Mouse (Mus musculus) MEL (cell line): ENCODE measurements around the gene Rdh16. TPM values are rescaled to one million over a fixed set of nuclear protein-coding genes. Genes with fewer than 3 reads are reported as not detected.

Experiments used
- DNase-seq: peaks from one replicate; pipeline ENCODE4 v3.0.0; 2011; ENCODE audit warnings: low read depth, low spot score
- H3K27ac ChIP-seq: 2 replicates; pipeline ENCODE4 v1.5.1; 2012; ENCODE audit warnings: low read depth, mild to moderate bottlenecking, control low read depth, low read length, moderate library complexity; ENCODE audit not compliant: control insufficient read depth
- H3K27me3 ChIP-seq, 2 experiments: fragments of 150-350 bp in 1 of 2; sonication (generic) in 1 of 2; 2 replicates each; pipeline ENCODE4 v1.6.1; 2012; ENCODE audit warnings: low read length in 2 of 2, mild to moderate bottlenecking in 2 of 2, improper control_type of control experiment in 1 of 2, moderate library complexity in 1 of 2; ENCODE audit not compliant: insufficient read depth in 2 of 2, control insufficient read depth in 1 of 2
- H3K36me3 ChIP-seq, 2 experiments: 2 replicates each; pipeline ENCODE4 v1.6.1; 2012 to 2014; ENCODE audit warnings: low read length in 2 of 2, improper control_type of control experiment in 1 of 2, inconsistent platforms in 1 of 2, mild to moderate bottlenecking in 1 of 2; ENCODE audit not compliant: insufficient read depth in 2 of 2, control insufficient read depth in 1 of 2
- H3K4me1 ChIP-seq, 2 experiments: fragments of 150-350 bp in 1 of 2; sonication (generic) in 1 of 2; 2 replicates each; pipeline ENCODE4 v1.6.1; 2012; ENCODE audit warnings: low read length in 2 of 2, improper control_type of control experiment in 1 of 2, mild to moderate bottlenecking in 1 of 2; ENCODE audit not compliant: insufficient read depth in 2 of 2, control insufficient read depth in 1 of 2
- H3K4me3 ChIP-seq, 2 experiments: fragments of 150-350 bp in 1 of 2; sonication (generic) in 1 of 2; 2 replicates each; pipeline ENCODE4 v1.5.1; 2012; ENCODE audit warnings: low read depth in 2 of 2, low read length in 2 of 2, mild to moderate bottlenecking in 2 of 2, moderate library complexity in 2 of 2, control low read depth in 1 of 2, improper control_type of control experiment in 1 of 2; ENCODE audit not compliant: control insufficient read depth in 1 of 2, insufficient read depth in 1 of 2
- H3K79me2 ChIP-seq: 2 replicates; pipeline ENCODE4 v1.6.1; 2012; ENCODE audit warnings: mild to moderate bottlenecking, low read length, moderate library complexity; ENCODE audit not compliant: control insufficient read depth, poor library complexity, insufficient read depth
- H3K9ac ChIP-seq: 2 replicates; pipeline ENCODE4 v1.6.1; 2012; ENCODE audit warnings: low read depth, mild to moderate bottlenecking, control low read depth, low read length, moderate library complexity; ENCODE audit not compliant: control insufficient read depth, poor library complexity, severe bottlenecking
- H3K9me3 ChIP-seq: fragments of 150-350 bp; sonication (generic); replicated peaks from 2 replicates; pipeline ENCODE4 v1.6.1; 2012; ENCODE audit warnings: mild to moderate bottlenecking, low read length, improper control_type of control experiment, moderate library complexity; ENCODE audit not compliant: insufficient read depth
- BHLHE40 ChIP-seq: IDR thresholded peaks from 2 replicates; pipeline ENCODE4 v1.6.1; 2012; ENCODE audit warnings: low read depth, mild to moderate bottlenecking, inconsistent platforms, low read length, improper control_type of control experiment, borderline replicate concordance
- CHD1 ChIP-seq: IDR thresholded peaks from 2 replicates; pipeline ENCODE4 v1.6.1; 2012; ENCODE audit warnings: low read depth, mild to moderate bottlenecking, inconsistent platforms, low read length, improper control_type of control experiment
- CHD2 ChIP-seq: IDR thresholded peaks from 2 replicates; pipeline ENCODE4 v1.6.1; 2011; ENCODE audit warnings: low read length, improper control_type of control experiment
- CTCF ChIP-seq, 3 experiments: IDR thresholded peaks in 2 of 3; conservative IDR thresholded peaks in 1 of 3; 2 replicates each; pipeline ENCODE4 v1.5.1; 2011 to 2012; ENCODE audit warnings: low read length in 3 of 3, low read depth in 2 of 3, mild to moderate bottlenecking in 2 of 3, improper control_type of control experiment in 1 of 3, inconsistent platforms in 1 of 3, mixed read lengths in 1 of 3, moderate library complexity in 1 of 3; ENCODE audit not compliant: control insufficient read depth in 1 of 3, insufficient read depth in 1 of 3, poor library complexity in 1 of 3, severe bottlenecking in 1 of 3
- ELF1 ChIP-seq: IDR thresholded peaks from 2 replicates; pipeline ENCODE4 v1.6.1; 2014; ENCODE audit warnings: low read depth, mild to moderate bottlenecking, inconsistent platforms, low read length, improper control_type of control experiment, moderate library complexity
- EP300 ChIP-seq, 2 experiments: IDR thresholded peaks; 2 replicates each; pipeline ENCODE4 v1.6.1; 2011; ENCODE audit warnings: improper control_type of control experiment in 2 of 2, low read length in 2 of 2, low read depth in 1 of 2, mild to moderate bottlenecking in 1 of 2
- GABPA ChIP-seq: IDR thresholded peaks from 2 replicates; pipeline ENCODE4 v1.6.1; 2012; ENCODE audit warnings: low read depth, mild to moderate bottlenecking, inconsistent platforms, low read length, improper control_type of control experiment, moderate library complexity
- GATA1 ChIP-seq: IDR thresholded peaks from 2 replicates; pipeline ENCODE4 v1.6.1; 2011; ENCODE audit warnings: low read depth, low read length, improper control_type of control experiment
- JUND ChIP-seq: IDR thresholded peaks from 2 replicates; pipeline ENCODE4 v1.6.1; 2011; ENCODE audit warnings: low read depth, mild to moderate bottlenecking, improper control_type of control experiment, low read length
- KAT2A ChIP-seq: conservative IDR thresholded peaks from 2 replicates; pipeline ENCODE4 v1.6.1; 2012; ENCODE audit warnings: low read depth, low read length, improper control_type of control experiment, inconsistent platforms
- MAFK ChIP-seq: IDR thresholded peaks from 2 replicates; pipeline ENCODE4 v1.6.1; 2011; ENCODE audit warnings: low read depth, mild to moderate bottlenecking, low read length, improper control_type of control experiment, borderline replicate concordance
- MAZ ChIP-seq: IDR thresholded peaks from 2 replicates; pipeline ENCODE4 v1.6.1; 2012; ENCODE audit warnings: low read depth, mild to moderate bottlenecking, inconsistent platforms, low read length, improper control_type of control experiment
- MXI1 ChIP-seq: IDR thresholded peaks from 2 replicates; pipeline ENCODE4 v1.6.1; 2011; ENCODE audit warnings: mild to moderate bottlenecking, low read depth, low read length, improper control_type of control experiment
- MYB ChIP-seq: IDR thresholded peaks from 2 replicates; pipeline ENCODE4 v1.6.1; 2011; ENCODE audit warnings: mild to moderate bottlenecking, low read depth, low read length, improper control_type of control experiment
- MYC ChIP-seq: IDR thresholded peaks from 2 replicates; pipeline ENCODE4 v1.6.1; 2011; ENCODE audit warnings: low read depth, mild to moderate bottlenecking, low read length, improper control_type of control experiment, moderate library complexity
- NELFE ChIP-seq: IDR thresholded peaks from 2 replicates; pipeline ENCODE4 v1.6.1; 2011; ENCODE audit warnings: low read depth, low read length, improper control_type of control experiment
- NRF1 ChIP-seq: IDR thresholded peaks from 2 replicates; pipeline ENCODE4 v1.6.1; 2014; ENCODE audit warnings: low read depth, mild to moderate bottlenecking, inconsistent platforms, low read length, improper control_type of control experiment, moderate library complexity; ENCODE audit not compliant: poor library complexity, insufficient read depth, severe bottlenecking
- POLR2A ChIP-seq, 2 experiments: IDR thresholded peaks; 2 replicates each; pipeline ENCODE4 v1.6.1; 2011 to 2012; ENCODE audit warnings: low read length in 2 of 2, mild to moderate bottlenecking in 2 of 2, control low read depth in 1 of 2, improper control_type of control experiment in 1 of 2, low read depth in 1 of 2, moderate library complexity in 1 of 2; ENCODE audit not compliant: control insufficient read depth in 1 of 2, insufficient read depth in 1 of 2, poor library complexity in 1 of 2
- POLR2AphosphoS2 ChIP-seq: IDR thresholded peaks from 2 replicates; pipeline ENCODE4 v1.6.1; 2011; ENCODE audit warnings: low read length, improper control_type of control experiment
- POLR2AphosphoS5 ChIP-seq: IDR thresholded peaks from 2 replicates; pipeline ENCODE4 v1.6.1; 2012; ENCODE audit warnings: low read depth, borderline replicate concordance, mild to moderate bottlenecking, inconsistent platforms, low read length, moderate library complexity, mixed read lengths
- RAD21 ChIP-seq: IDR thresholded peaks from 2 replicates; pipeline ENCODE4 v1.6.1; 2011; ENCODE audit warnings: mild to moderate bottlenecking, low read depth, low read length, improper control_type of control experiment
- RCOR1 ChIP-seq: IDR thresholded peaks from 2 replicates; pipeline ENCODE4 v1.6.1; 2012; ENCODE audit warnings: low read depth, mild to moderate bottlenecking, inconsistent platforms, low read length, improper control_type of control experiment
- TAL1 ChIP-seq: IDR thresholded peaks from 2 replicates; pipeline ENCODE4 v1.6.1; 2012; ENCODE audit warnings: mild to moderate bottlenecking, inconsistent platforms, low read length, moderate library complexity, mixed read lengths
- UBTF ChIP-seq: IDR thresholded peaks from 2 replicates; pipeline ENCODE4 v1.6.1; 2012; ENCODE audit warnings: low read depth, mild to moderate bottlenecking, inconsistent platforms, low read length, improper control_type of control experiment, moderate library complexity, borderline replicate concordance; ENCODE audit not compliant: insufficient read depth
- USF1 ChIP-seq: IDR thresholded peaks from 2 replicates; pipeline ENCODE4 v1.6.1; 2014; ENCODE audit warnings: low read depth, mild to moderate bottlenecking, inconsistent platforms, low read length, improper control_type of control experiment, moderate library complexity
- USF2 ChIP-seq, 2 experiments: IDR thresholded peaks; 2 replicates each; pipeline ENCODE4 v1.6.1; 2011 to 2012; ENCODE audit warnings: improper control_type of control experiment in 2 of 2, low read length in 2 of 2, borderline replicate concordance in 1 of 2, inconsistent platforms in 1 of 2, low read depth in 1 of 2, mild to moderate bottlenecking in 1 of 2; ENCODE audit not compliant: insufficient read depth in 1 of 2
- ZNF384 ChIP-seq: IDR thresholded peaks from 2 replicates; pipeline ENCODE4 v1.6.1; 2012; ENCODE audit warnings: low read depth, mild to moderate bottlenecking, inconsistent platforms, low read length, improper control_type of control experiment
- polyA plus RNA-seq, 2 experiments: library from polyadenylated mRNA; stranded (reverse) in 1 of 2; unstranded in 1 of 2; fragments of >175 nt in 1 of 2; fragments of >200 nt in 1 of 2; gene quantifications; 2 replicates each; pipeline versions ENCODE4 v1.2.1 to v1.2.4; 2012; ENCODE audit warnings: low replicate concordance in 2 of 2, low read depth in 1 of 2; ENCODE audit not compliant: insufficient read length in 2 of 2, insufficient read depth in 1 of 2, missing spikeins in 1 of 2
- total RNA-seq: library from RNA; depleted of rRNA; stranded (reverse); fragments of 300-350 nt; gene quantifications from 2 replicates; pipeline ENCODE4 v1.2.3, GENCODE M21; 2012

Rdh16 gene
- total and polyA plus RNA-seq, 3 experiments = not detected

DNA sequence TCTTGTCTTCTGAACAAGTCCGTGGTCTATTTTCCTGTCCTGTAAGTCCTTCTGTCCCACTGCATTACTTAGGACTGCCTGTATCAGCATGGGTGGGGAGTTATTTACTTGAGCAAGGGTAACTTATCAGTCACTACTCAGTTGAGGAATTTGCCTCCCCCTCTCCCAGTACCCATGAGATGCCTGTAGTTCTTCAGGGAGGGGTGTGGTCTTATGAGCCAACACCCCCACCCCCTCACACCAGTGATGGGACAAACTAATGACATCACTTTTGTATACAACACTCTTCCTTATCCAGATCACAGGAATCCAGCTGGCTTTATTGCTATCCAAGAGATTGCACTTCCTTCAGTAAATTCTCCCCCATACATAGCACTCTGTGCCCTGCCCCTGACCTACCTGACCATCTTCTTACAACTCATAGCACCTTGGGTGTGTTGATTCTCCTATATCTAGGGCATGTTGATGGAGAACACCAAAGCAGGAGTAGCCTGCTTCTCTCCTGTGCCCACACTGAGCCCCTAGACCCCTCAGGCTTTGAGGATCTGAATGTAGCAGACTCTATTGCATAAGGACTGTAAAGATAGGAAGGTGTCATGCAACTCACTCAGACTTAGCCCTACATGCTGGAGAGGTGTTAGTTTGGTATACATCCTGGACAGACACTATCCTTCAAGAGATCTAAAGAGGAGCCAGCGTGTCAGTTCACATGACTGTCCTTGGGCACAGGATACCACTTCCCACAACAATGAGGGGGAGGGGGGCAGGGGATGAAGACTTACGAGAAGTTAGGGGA, 77.5 kb downstream of the Rdh16 start:
- H3K79me2 ChIP-seq = no peaks in the 10 kb centered on the region
- TF ChIP-seq POLR2A (IDR thresholded peaks at IDR 0.05; ENCODE audit: control insufficient read depth in 1 of 2, insufficient read depth in 1 of 2, low read depth in 1 of 2, low read length in 2 of 2, poor library complexity in 1 of 2) = no peak
- no peak for TF ChIP-seq RCOR1
- no peak for TF ChIP-seq POLR2AphosphoS2
- no peak for TF ChIP-seq CTCF (IDR thresholded peaks at IDR 0.05 in 2 of 3, conservative IDR thresholded peaks at IDR 0.05 in 1 of 3; ENCODE audit: control insufficient read depth in 1 of 3, insufficient read depth in 1 of 3, low read depth in 2 of 3, low read length in 3 of 3, poor library complexity in 1 of 3, severe bottlenecking in 1 of 3)
- no peak for TF ChIP-seq MAZ
- no peak for TF ChIP-seq JUND
- TF ChIP-seq NELFE = no peak
- TF ChIP-seq POLR2AphosphoS5 = no peak
- TF ChIP-seq GABPA = no peak
- no peak for TF ChIP-seq TAL1
- no peak for TF ChIP-seq UBTF
- TF ChIP-seq MYC = no peak
- TF ChIP-seq MAFK = no peak
- TF ChIP-seq ZNF384 = no peak
- TF ChIP-seq GATA1 = no peak
- TF ChIP-seq, all 39 proteins: peak for 0
- Histone ChIP-seq H3K9me3 (no peaks in the 10 kb centered on the region), H3K4me3 (peak overlapping the region; percentile 28 to 31), H3K36me3 (peaks cover 0 to 9% of the 10 kb centered on the region in 2 experiments; a peak in 2 of 4 replicates), H3K9ac (peak overlapping the region; percentile 35; the same call in 1 of the 2 replicates), H3K27me3 (no peaks in the 10 kb centered on the region), H3K4me1 (peaks cover 6 to 16% of the 10 kb centered on the region in 2 experiments), H3K27ac (peak overlapping the region; percentile 19; the same call in 1 of the 2 replicates)
- DNase-seq = no peak

DNA sequence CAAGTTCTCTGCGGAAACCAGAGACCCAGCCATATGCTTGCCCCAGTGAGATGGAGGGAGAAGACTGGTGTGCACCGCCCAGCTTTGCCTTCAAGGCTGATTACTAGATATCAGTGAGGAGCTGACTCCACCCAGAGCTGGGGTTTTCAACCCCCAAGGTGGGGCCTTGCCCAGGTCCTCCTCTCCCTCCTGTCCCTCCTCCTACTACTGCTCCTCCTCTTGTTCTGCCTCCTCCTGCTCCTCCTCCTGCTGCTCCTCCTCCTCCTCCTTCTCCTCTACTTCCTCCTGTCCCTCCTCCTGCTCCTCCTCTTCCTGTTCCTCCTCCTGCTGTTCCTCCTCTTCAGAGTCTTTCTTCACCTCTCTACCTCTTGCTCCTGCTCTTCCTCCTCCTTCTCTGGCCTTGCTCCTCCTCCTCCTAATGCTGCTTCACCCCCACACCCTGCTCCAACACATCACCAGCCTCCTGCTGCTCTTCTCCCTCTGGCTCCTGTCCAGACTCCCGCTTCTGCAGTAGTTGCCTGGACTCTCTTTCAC, 78.3 kb downstream of the Rdh16 start:
- H3K27ac ChIP-seq = peak overlapping the region; percentile 36; the same call in 1 of the 2 replicates
- H3K9me3 ChIP-seq = no peaks in the 10 kb centered on the region
- H3K4me1 ChIP-seq = peaks cover 6 to 16% of the 10 kb centered on the region in 2 experiments
- H3K4me3 ChIP-seq = peak overlapping the region; percentile 46 to 54
- H3K9ac ChIP-seq = peak overlapping the region; percentile 46
- DNase-seq = peak; percentile 94
- H3K36me3 ChIP-seq = peaks cover 0 to 9% of the 10 kb centered on the region in 2 experiments; a peak in 2 of 4 replicates
- H3K79me2 ChIP-seq = no peaks in the 10 kb centered on the region
- no peaks in the 10 kb centered on the region for H3K27me3 ChIP-seq
- TF ChIP-seq KAT2A = no peak
- no peak for TF ChIP-seq USF2 (IDR thresholded peaks at IDR 0.05; ENCODE audit: borderline replicate concordance in 1 of 2, insufficient read depth in 1 of 2, low read depth in 1 of 2, low read length in 2 of 2)
- TF ChIP-seq ELF1 = peak; percentile 81
- TF ChIP-seq EP300 (IDR thresholded peaks at IDR 0.05; ENCODE audit: low read depth in 1 of 2, low read length in 2 of 2) = no peak
- TF ChIP-seq POLR2AphosphoS5 = no peak
- no peak for TF ChIP-seq USF1
- no peak for TF ChIP-seq RCOR1
- 0 out of 2 replicates have a peak, but pooled peaks have one; percentile 20 for TF ChIP-seq MAZ
- peak; percentile 26; the same call in 1 of the 2 replicates for TF ChIP-seq GATA1
- peak; percentile 36; the same call in 1 of the 2 replicates for TF ChIP-seq MYC
- TF ChIP-seq NELFE = no peak; the same call in 1 of the 2 replicates
- TF ChIP-seq CHD1 = no peak
- TF ChIP-seq MAFK = no peak
- TF ChIP-seq POLR2AphosphoS2 = peak; percentile 53; the same call in 1 of the 2 replicates
- TF ChIP-seq RAD21 = no peak
- TF ChIP-seq MYB = no peak
- no peak for TF ChIP-seq BHLHE40
- no peak for TF ChIP-seq JUND
- no peak for TF ChIP-seq NRF1
- no peak for TF ChIP-seq MXI1
- TF ChIP-seq CHD2 = no peak
